Mouse (Mus musculus) forebrain, embryonic 13.5 days (tissue): ENCODE measurements around the gene Samm50. TPM values are rescaled to one million over a fixed set of nuclear protein-coding genes. Genes with fewer than 3 reads are reported as not detected.

Experiments
- microRNA-seq: library from miRNA; unstranded; fragments of <30 nt; microRNA quantifications from one replicate; pipeline ENCODE4, GENCODE M21; 2016
- polyA plus RNA-seq: library from polyadenylated mRNA; unstranded; fragments of >200 nt; fragmentation: Nextera tagmentation; extraction: Ambion mirVana; gene quantifications from 2 replicates; pipeline ENCODE4 v1.2.1, GENCODE M21; 2015

The Samm50 gene
- polyA plus RNA-seq, 1 experiment from 2014 or later = 84.4 TPM

Small RNA genes lying within 50 kb of the gene (microRNA-seq; reads per million reads assigned to microRNA genes)
- gene Mir6392 = not detected

Other genes starting within 250 kb of the Samm50 start
- 1.9 and 2.3 TPM in 2 replicates for gene Efcab6, start 126.9 kb upstream of the Samm50 start, polyA plus RNA-seq
- 40.3 and 43.3 TPM in 2 replicates for gene Sult4a1, start 86.5 kb upstream of the Samm50 start, polyA plus RNA-seq
- not detected in 2 replicates for gene Pnpla5, start 69.1 kb upstream of the Samm50 start, polyA plus RNA-seq
- gene Pnpla3, start 24.4 kb upstream of the Samm50 start, polyA plus RNA-seq = 2.8 and 3.1 TPM in 2 replicates
- gene Parvb, start 39.8 kb downstream of the Samm50 start, polyA plus RNA-seq = 2.1 and 2.6 TPM in 2 replicates
- gene Parvg, start 131.8 kb downstream of the Samm50 start, polyA plus RNA-seq = 0.64 and 0.66 TPM in 2 replicates